Mouse (Mus musculus): ENCODE measurements around the gene Gm11627.

DNA sequence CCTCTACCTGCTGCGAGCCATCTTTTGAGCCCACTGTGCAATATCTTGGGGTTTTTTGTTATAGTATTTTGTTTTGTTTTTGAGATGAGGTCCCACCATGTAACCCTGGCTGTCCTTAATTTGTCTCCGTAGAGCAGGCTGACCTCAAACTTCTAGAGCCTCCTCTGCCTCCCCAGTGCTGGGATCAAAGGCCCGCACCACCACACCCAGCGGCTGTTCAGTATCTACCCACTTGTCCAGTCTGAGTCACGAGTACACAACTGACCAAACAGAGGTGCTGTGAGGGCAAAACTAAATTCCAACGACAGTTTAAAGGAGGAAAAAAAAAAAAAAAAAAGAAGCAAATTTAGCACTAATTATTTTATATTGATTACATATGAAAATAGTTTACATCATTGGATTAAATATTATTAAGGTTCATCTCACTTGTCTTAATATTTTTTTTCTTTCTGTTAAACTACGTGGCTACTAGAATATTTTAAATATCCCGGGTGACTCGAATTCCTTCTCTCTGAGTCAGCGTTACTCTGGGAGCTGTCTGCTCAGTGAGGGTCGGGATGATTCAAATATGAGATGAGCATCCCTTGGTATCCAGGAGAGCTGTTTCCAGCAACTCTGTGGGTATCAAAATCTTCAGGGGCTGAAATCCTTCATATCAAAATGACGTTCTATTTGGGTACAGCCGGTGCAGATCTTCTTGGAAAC, 3.1 kb downstream of the Gm11627 start:
- TF ChIP-seq POLR2A (IDR thresholded peaks at IDR 0.05; ENCODE audit: low read depth, low read length) (no peak), CTCF (conservative IDR thresholded peaks at IDR 0.05; ENCODE audit: insufficient read depth, insufficient read length, low read depth, low read length) (no peak)

Data from kidney, adult 2 months (tissue).